Mouse (Mus musculus) cerebellum, adult 11 months (tissue): ENCODE measurements around the gene Ptk7.
"Not testable (repeated sequence)": the region's sequence is repeated elsewhere in the genome, so short reads cannot be mapped to it uniquely, and the experiment has no call there.

Source experiments
- DNase-seq: peaks from one replicate; pipeline ENCODE4 v3.0.0; 2022

Ptk7 gene

GRCm38 (mm10) chr17:46605126-46605525 lies 24.2 kb downstream of the Ptk7 start:
- no peak for DNase-seq

DNA sequence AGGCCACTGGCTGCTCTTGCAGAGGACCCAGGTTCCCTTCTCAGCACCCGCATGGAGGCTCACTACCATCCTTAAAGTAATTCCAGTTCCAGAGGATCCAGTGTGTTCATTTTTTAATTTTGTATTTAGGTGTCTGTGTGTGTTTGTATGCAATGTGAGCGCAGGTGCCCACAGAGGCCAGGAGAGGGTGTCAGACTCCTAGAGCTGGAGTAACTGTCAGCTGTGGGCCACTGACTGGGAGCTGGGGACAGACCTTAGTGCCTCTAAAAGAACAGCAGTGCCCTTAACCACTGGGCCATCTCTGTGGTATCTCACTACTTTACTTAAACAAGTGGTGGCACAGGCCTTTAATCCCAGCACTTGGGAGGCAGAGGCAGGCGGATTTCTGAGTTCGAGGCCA lies 26.1 kb downstream of the Ptk7 start:
- DNase-seq: no peak

DNA sequence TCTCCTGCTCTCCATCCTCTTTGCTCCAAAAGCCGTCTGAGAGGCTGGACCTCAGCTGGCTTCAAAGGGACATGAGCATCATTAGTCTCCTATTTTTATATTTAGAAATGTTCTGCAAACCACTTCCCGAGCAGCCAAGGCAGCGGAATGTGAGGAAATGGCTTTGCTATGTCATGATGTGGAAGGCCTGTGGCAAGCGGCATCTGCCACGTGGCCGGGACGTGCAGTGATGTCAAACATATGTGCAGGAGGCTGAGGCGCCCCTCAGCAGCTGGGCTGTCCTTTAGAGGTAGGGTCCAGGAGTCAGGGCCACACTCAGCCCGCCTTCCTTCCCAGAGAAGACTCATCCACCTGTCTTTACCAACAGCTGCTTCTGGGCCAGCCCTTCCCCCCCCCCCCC lies 27.1 kb downstream of the Ptk7 start:
- no peak for DNase-seq

DNA sequence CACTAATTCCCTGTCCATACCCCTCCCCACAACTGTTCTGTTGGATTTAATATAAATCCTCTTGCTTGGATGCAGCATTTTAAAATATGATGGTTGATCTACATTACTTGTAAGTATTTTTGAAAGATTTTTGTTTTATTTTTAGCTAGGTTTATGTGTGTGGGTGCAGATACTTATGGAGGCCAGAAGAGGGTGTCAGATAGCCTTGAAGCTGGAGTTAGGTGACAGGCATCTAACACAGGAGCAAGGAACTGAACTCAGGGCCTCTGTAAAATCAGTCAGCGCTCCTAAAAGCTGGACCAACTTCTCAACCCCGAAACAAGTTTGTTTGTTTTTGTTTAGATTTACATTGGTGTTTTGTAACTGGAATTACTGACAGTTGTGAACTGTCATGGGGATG lies 28.7 kb downstream of the Ptk7 start:
- DNase-seq: no peak

DNA sequence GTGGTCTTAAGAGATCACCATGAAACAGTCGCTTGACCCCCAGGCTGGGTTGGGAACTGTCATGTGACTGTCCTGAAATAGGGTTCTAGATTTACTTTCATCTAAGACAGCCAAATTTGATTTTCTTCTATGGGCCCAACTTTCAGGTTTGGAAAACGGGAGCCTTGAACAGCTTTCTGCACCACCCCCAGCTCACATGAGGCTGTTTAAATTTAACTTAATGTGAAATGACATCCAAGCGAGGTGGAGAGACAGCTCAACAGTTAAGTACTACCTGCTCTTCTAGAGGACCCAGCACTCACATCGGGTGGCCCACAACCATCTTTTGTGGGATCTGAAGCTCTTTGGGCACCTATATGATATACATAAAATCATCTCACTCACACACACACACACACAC lies 30.3 kb downstream of the Ptk7 start:
- DNase-seq: no peak

DNA sequence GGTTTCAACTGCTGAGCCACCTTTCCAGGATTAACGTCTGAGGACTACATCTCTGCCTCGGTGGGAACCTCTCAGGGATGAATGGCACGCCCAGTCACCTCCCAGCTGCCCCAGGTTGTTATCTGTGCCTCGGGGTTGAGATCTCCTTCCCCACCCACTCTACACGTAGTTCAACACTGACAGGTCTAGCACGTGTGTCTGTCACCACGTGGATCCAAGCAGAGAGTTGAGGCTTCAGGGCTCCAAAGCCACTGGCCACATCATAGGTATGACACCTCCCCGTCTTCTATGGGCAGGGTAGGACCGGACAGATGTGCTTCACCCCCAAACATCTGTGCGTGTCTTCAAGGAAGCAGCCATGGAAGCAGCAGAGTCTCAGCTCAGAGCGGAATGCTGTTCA lies 31.3 kb downstream of the Ptk7 start:
- DNase-seq: no peak

GRCm38 (mm10) chr17:46595336-46595735 lies 34.0 kb downstream of the Ptk7 start:
- no peak for DNase-seq

DNA sequence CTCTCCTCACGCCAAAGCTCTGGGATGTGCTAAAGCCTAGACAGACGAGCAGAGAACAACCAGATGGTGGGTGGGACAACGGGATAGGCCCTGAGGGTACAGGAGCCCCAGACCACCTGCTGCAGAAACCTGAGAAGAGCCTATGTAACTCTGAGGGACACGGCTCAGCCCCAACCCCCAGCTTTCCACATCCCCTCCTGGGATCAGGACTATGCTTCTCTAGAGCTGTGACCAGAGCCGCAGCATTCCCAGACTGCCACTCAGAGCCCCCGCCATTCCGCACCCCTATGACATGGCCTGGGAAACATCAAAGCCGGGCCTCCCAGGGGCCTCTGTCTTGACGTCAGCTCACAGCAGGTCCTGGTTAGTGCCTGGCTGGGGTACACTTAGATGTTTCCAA lies 34.7 kb downstream of the Ptk7 start:
- DNase-seq: no peak

DNA sequence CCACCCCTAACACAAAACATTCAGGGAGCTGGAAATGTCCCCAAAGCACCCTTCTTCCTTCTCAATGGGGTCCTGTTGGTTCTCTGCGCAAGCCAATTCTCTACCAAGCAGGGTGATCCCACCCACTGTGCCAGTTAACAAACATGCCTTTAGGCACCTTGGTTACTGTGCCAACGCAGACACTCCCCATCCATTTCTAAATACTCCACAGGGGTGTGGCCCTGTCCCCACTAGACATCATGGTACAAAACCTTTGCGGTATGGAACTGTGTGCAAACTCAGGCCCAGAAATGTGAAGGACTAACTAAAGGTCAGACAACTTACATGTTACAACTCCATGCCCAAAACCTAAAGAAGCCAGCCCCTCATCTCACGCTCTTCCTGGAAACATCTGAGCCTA lies 36.2 kb downstream of the Ptk7 start:
- DNase-seq: no peak

DNA sequence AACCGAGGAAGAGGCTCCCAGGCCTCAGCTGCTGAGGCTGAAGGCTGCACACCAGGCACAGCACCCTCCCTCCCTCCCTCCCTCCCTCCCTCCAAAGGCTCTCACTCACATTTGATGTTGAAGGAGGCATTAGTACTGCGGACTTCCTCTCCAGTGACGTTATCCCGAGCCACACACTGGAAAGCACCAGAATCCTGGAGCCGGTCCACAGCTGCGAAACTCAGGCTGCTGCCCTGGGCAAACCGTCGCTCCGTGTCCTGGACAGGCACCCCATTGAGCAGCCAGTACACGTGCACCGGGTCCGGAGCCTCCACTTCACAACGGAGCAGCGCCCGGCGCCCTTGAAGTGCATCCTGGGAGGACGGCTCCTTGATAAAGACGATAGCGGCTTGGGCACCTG lies 37.9 kb downstream of the Ptk7 start:
- no peak for DNase-seq

- no peak for DNase-seq
These were observed 38.9 kb downstream of the Ptk7 start for GRCm38 (mm10) chr17:46590439-46590838.

- peak; percentile 25 for DNase-seq
These were observed 39.5 kb downstream of the Ptk7 start for GRCm38 (mm10) chr17:46589635-46590314.

GRCm38 (mm10) chr17:46588913-46589312 lies 40.4 kb downstream of the Ptk7 start:
- DNase-seq: no peak

- DNase-seq: no peak
These were observed 41.1 kb downstream of the Ptk7 start for GRCm38 (mm10) chr17:46588173-46588572.

DNA sequence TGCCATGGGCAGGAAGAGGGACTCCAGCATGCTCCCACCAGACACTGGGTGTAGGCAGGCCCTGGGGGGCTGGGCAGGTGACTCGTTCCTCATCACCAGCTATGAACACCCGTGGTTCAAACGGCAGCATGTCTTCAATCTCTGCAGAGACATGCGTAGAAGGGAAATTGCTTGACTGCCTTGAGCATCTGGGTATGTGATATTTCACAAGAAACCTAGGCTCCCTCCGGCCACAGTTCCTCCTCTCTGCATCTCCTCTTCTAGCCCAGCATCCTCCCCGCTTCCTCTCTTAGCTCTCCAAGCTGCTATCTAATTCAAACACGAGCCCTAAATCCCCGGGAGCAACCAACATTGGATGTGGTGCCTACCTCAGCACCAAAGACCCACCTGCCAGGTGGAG lies 43.0 kb downstream of the Ptk7 start:
- DNase-seq: no peak

GRCm38 (mm10) chr17:46578650-46579049 lies 50.7 kb downstream of the Ptk7 start:
- no peak for DNase-seq

DNA sequence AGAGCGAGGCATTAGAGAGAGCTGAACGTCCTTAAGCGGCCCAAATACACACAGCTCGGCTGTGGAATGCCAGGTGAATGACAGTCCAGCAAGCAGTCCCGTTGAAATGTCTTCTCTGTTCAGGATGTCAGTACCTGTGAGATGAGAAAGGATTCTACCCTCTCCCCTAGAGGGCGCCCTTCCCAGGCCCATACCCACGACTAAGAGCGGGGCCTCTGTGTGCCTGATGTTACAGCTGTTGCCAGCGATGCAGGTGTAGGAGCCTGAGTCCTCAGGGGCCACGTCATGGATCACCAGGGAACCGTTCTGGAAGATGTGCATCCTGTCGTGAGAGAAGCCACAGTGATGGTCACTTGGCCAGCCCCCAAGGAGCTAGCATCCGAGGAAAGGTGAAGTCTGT lies 53.2 kb downstream of the Ptk7 start:
- no peak for DNase-seq

GRCm38 (mm10) chr17:46574535-46574934 lies 54.8 kb downstream of the Ptk7 start:
- no peak for DNase-seq

DNA sequence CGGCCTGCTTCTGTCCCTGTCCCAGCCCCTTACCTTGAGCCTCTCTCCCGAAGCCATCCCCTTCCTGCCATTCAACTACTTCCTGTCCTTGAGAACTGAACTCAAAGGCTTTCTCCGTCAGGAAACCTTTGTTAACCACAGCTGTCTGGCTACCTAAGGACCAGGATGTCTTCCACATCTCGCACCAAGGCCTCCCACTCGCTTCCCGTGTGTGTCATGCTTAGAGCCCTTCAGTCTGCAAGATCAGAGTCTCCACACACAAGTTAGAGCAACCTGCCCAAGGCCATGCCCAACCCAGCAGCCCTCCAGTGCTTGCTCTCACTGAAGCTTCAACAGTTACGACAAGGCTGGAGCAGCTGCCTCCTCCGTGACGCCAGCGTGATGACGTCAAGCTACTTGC lies 58.3 kb downstream of the Ptk7 start:
- DNase-seq: no peak

DNA sequence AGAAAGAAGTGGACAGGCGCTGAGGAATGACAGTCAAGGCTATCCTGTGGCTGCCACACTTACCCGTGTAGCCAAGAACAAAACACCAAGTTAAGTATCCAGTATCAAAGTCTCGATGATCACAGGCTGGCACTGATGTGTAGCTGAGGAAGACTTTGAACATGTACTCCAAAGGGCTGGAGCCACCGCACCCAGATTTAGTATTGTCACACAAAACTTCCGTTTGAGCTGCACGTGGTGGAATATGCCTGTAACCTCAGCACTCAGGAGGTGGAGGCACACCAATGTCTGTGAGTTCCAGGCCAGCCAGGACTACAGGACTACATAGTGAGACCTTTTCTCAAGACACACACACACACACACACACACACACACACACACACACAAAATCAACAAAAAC lies 70.2 kb downstream of the Ptk7 start:
- DNase-seq: no peak

DNA sequence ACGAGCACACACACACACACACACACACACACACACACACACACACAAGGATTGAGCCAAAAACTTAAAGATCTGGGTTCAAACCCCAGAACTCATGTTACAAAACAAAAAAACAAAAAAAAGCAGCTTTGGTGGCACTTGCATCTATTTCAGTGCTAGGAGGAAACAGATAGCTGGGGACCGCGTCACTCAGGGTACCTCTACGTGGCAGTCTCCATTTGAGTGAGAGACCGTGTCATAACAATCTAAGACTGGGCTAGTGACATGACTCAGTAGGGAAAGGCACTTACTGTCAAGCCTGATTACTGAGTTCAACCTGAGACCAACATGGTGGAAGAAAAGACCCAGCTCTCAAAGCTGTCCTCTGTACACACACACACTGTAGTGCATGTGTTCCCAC lies 71.2 kb downstream of the Ptk7 start:
- no peak for DNase-seq

GRCm38 (mm10) chr17:46557321-46557720 lies 72.0 kb downstream of the Ptk7 start:
- DNase-seq: not testable (repeated sequence)

DNA sequence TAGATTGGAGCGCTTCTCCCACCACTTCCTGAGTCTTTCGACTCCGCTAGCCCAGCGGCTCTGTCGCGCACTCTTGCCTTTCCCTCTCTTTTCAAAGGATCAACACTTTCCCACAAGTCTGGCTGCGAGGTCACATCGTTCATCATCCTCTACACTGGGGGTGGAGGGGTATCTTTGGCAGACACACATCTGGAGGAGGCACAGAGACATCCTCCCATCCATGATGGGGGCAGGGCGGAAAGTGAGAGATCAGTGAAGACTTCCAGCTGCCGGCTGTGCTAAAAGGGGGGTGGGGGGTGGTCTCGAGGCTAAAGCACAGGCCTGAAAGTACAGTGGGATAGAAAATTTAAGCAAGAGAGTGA lies 72.7 kb downstream of the Ptk7 start:
- DNase-seq: peak; percentile 44

GRCm38 (mm10) chr17:46555673-46556583 lies 73.4 kb downstream of the Ptk7 start, which contains the start of gene Srf:
Gene Srf (minus strand): TSS chr17:46556175.
- DNase-seq: peak; percentile 94
